Mouse (Mus musculus) myocyte (in vitro differentiated cells): ENCODE measurements around the gene 4930518I15Rik. TPM values are rescaled to one million over a fixed set of nuclear protein-coding genes. Genes with fewer than 3 reads are reported as not detected.

Experiments
- H3K27me3 ChIP-seq: one replicate; pipeline ENCODE4 v1.6.1; 2011; ENCODE audit not compliant: control insufficient read depth, insufficient read depth, insufficient read length
- H3K36me3 ChIP-seq: one replicate; pipeline ENCODE4 v1.6.1; 2011; ENCODE audit not compliant: control insufficient read depth, insufficient read depth
- H3K4me2 ChIP-seq: one replicate; pipeline ENCODE4 v1.6.1; 2011; ENCODE audit warnings: low read depth, control low read depth
- H3K4me3 ChIP-seq: one replicate; pipeline ENCODE4 v1.5.1; 2011; ENCODE audit warnings: mild to moderate bottlenecking, control low read depth, moderate library complexity
- H3K79me2 ChIP-seq: one replicate; pipeline ENCODE4 v1.6.1; 2011; ENCODE audit not compliant: control insufficient read depth, insufficient read depth
- H3ac ChIP-seq: one replicate; pipeline ENCODE4 v1.6.1; 2011; ENCODE audit not compliant: control insufficient read depth, insufficient read length
- CEBPB ChIP-seq: IDR thresholded peaks from 2 replicates; pipeline ENCODE4 v1.6.1; 2011; ENCODE audit warnings: mild to moderate bottlenecking, moderate library complexity; ENCODE audit not compliant: poor library complexity, insufficient read depth, severe bottlenecking
- E2F4 ChIP-seq: IDR thresholded peaks from one replicate; pipeline ENCODE4 v1.6.1; 2011; ENCODE audit warnings: mild to moderate bottlenecking, control low read depth, moderate library complexity; ENCODE audit not compliant: insufficient read depth
- MAX ChIP-seq: IDR thresholded peaks from one replicate; pipeline ENCODE4 v1.6.1; 2011; ENCODE audit warnings: low read depth, mild to moderate bottlenecking, control low read depth
- MYOD1 ChIP-seq, 3 experiments: IDR thresholded peaks; one replicate each; pipeline ENCODE4 v1.6.1; 2011; ENCODE audit warnings: control low read depth in 2 of 3, low read depth in 2 of 3, mild to moderate bottlenecking in 2 of 3, moderate library complexity in 1 of 3; ENCODE audit not compliant: insufficient read length in 2 of 3, control insufficient read depth in 1 of 3
- MYOG ChIP-seq, 3 experiments: IDR thresholded peaks; one replicate each; pipeline ENCODE4 v1.6.1; 2011; ENCODE audit warnings: control low read depth in 2 of 3, low read depth in 2 of 3, mild to moderate bottlenecking in 2 of 3; ENCODE audit not compliant: insufficient read length in 2 of 3, control insufficient read depth in 1 of 3, insufficient read depth in 1 of 3
- POLR2A ChIP-seq: IDR thresholded peaks from one replicate; pipeline ENCODE4 v1.6.1; 2011; ENCODE audit warnings: low read depth, mild to moderate bottlenecking, control low read depth, moderate library complexity; ENCODE audit not compliant: insufficient read length
- POLR2AphosphoS2 ChIP-seq: IDR thresholded peaks from one replicate; pipeline ENCODE4 v1.6.1; 2011; ENCODE audit warnings: low read depth, control low read depth; ENCODE audit not compliant: insufficient read length
- REST ChIP-seq: IDR thresholded peaks from one replicate; pipeline ENCODE4 v1.6.1; 2011; ENCODE audit warnings: mild to moderate bottlenecking, control low read depth, moderate library complexity; ENCODE audit not compliant: insufficient read depth, insufficient read length
- SRF ChIP-seq: IDR thresholded peaks from one replicate; pipeline ENCODE4 v1.6.1; 2011; ENCODE audit warnings: low read depth; ENCODE audit not compliant: control insufficient read depth, insufficient read length
- TCF12 ChIP-seq: IDR thresholded peaks from one replicate; pipeline ENCODE4 v1.6.1; 2011; ENCODE audit warnings: mild to moderate bottlenecking, control low read depth; ENCODE audit not compliant: poor library complexity, insufficient read depth, severe bottlenecking
- TCF3 ChIP-seq: IDR thresholded peaks from one replicate; pipeline ENCODE4 v1.6.1; 2011; ENCODE audit warnings: low read depth, control low read depth; ENCODE audit not compliant: insufficient read length
- USF1 ChIP-seq: IDR thresholded peaks from one replicate; pipeline ENCODE4 v1.6.1; 2011; ENCODE audit warnings: low read depth, mild to moderate bottlenecking, control low read depth, moderate library complexity
- polyA plus RNA-seq: library from polyadenylated mRNA; unstranded; fragments of >200 nt; fragmentation: generic; extraction: Trizol; gene quantifications from one replicate; pipeline ENCODE4 v1.2.1, GENCODE M21; 2012; ENCODE audit warnings: missing spikeins

4930518I15Rik gene
- polyA plus RNA-seq, 1 experiment = 0.26 TPM

- Histone ChIP-seq H3K27me3 (no peaks in the 10 kb centered on the region), H3K4me2 (no peak overlapping the region), H3K79me2 (peaks cover 8% of the 10 kb centered on the region), H3ac (no peak overlapping the region), H3K4me3 (no peak overlapping the region), H3K36me3 (peaks cover 5% of the 10 kb centered on the region)
- TF ChIP-seq MYOD1 (IDR thresholded peaks at IDR 0.05; ENCODE audit: control insufficient read depth in 1 of 3, insufficient read length in 2 of 3, low read depth in 2 of 3) = no peak
- TF ChIP-seq MYOG (IDR thresholded peaks at IDR 0.05; ENCODE audit: control insufficient read depth in 1 of 3, insufficient read depth in 1 of 3, insufficient read length in 2 of 3, low read depth in 2 of 3) = peak in 1 of 3 experiments; percentile 21
These were observed 9.1 kb downstream of the 4930518I15Rik start for GRCm38 (mm10) chr2:156848526-156849182.

DNA sequence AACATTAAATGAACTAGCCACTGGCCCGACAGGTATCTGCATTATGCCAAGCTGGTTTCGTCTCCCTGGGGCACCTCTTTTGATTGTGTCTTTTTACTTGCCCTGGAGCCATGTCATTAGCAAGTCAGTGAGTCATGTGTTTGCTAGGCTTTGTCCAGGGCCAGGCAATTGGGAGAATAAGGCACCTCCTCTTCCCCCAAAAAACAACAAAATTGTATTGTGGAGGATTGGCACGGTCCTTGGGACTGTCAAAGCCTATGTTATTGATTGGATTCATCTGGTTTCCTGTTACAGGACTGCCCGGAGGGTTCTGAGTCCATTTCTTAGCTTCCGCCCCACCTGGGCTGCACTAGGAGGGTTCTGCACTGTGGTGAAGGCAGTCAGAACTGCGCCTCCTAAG, 10.1 kb downstream of the 4930518I15Rik start:
- no peaks in the 10 kb centered on the region for H3K27me3 ChIP-seq
- H3K36me3 ChIP-seq = peaks cover 5% of the 10 kb centered on the region
- H3ac ChIP-seq = no peak overlapping the region
- H3K4me2 ChIP-seq = no peak overlapping the region
- H3K4me3 ChIP-seq = no peak overlapping the region
- TF ChIP-seq TCF3 = no peak
- no peak for TF ChIP-seq TCF12
- TF ChIP-seq E2F4 = no peak
- no peak for TF ChIP-seq MYOD1 (IDR thresholded peaks at IDR 0.05; ENCODE audit: control insufficient read depth in 1 of 3, insufficient read length in 2 of 3, low read depth in 2 of 3)
- TF ChIP-seq SRF = no peak
- no peak for TF ChIP-seq POLR2AphosphoS2
- no peak for TF ChIP-seq USF1
- peaks cover 18% of the 10 kb centered on the region for H3K79me2 ChIP-seq

GRCm38 (mm10) chr2:156844715-156845114, 13.0 kb downstream of the 4930518I15Rik start:
- Histone ChIP-seq H3K4me2 (no peak overlapping the region), H3K36me3 (no peaks in the 10 kb centered on the region)
- TF ChIP-seq POLR2A (no peak), POLR2AphosphoS2 (no peak), E2F4 (no peak), SRF (no peak), MAX (no peak), MYOG (IDR thresholded peaks at IDR 0.05; ENCODE audit: control insufficient read depth in 1 of 3, insufficient read depth in 1 of 3, insufficient read length in 2 of 3, low read depth in 2 of 3) (no peak), REST (no peak), CEBPB (no peak), TCF3 (no peak), TCF12 (no peak), MYOD1 (IDR thresholded peaks at IDR 0.05; ENCODE audit: control insufficient read depth in 1 of 3, insufficient read length in 2 of 3, low read depth in 2 of 3) (no peak), USF1 (no peak)

DNA sequence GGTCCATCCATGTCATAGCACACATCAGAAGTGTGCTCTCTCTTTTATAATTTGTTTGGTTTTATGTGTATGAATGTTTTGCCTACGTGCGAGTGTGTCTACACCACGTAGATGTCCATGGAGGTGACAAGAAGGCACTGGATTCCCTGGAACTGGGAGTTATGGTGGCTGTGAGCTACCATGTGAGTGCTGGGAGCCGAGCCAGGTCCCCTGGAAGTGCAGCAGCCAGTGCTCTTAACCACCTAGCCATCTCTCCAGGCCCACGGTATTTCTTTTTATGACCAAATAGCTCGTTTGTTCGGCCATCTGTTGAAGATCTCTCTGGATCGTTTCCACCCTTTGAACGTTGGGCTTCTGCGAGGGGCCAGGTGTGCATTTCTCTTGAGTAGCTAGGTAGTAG, 14.4 kb downstream of the 4930518I15Rik start:
- TF ChIP-seq TCF12 (no peak), CEBPB (no peak), REST (no peak), USF1 (no peak), MAX (no peak), POLR2AphosphoS2 (no peak), MYOG (IDR thresholded peaks at IDR 0.05; ENCODE audit: control insufficient read depth in 1 of 3, insufficient read depth in 1 of 3, insufficient read length in 2 of 3, low read depth in 2 of 3) (no peak), POLR2A (no peak), TCF3 (no peak), E2F4 (no peak), MYOD1 (IDR thresholded peaks at IDR 0.05; ENCODE audit: control insufficient read depth in 1 of 3, insufficient read length in 2 of 3, low read depth in 2 of 3) (no peak), SRF (no peak)
- H3K79me2 ChIP-seq = peaks cover 33% of the 10 kb centered on the region
- no peak overlapping the region for H3K4me2 ChIP-seq
- H3K36me3 ChIP-seq = no peaks in the 10 kb centered on the region
- no peak overlapping the region for H3ac ChIP-seq
- H3K27me3 ChIP-seq = no peaks in the 10 kb centered on the region
- H3K4me3 ChIP-seq = no peak overlapping the region

More at GRCm38 (mm10) chr2:156844715-156845114, 13.0 kb downstream of the 4930518I15Rik start:
- Histone ChIP-seq H3K79me2 (peaks cover 33% of the 10 kb centered on the region), H3K27me3 (no peaks in the 10 kb centered on the region), H3ac (no peak overlapping the region), H3K4me3 (no peak overlapping the region)

GRCm38 (mm10) chr2:156842711-156843110, 15.0 kb downstream of the 4930518I15Rik start:
- Histone ChIP-seq H3ac (no peak overlapping the region), H3K4me3 (peak overlapping the region; percentile 56), H3K27me3 (no peaks in the 10 kb centered on the region), H3K36me3 (no peaks in the 10 kb centered on the region), H3K4me2 (peak overlapping the region; percentile 100), H3K79me2 (peaks cover 33% of the 10 kb centered on the region)
- TF ChIP-seq POLR2AphosphoS2 (no peak), CEBPB (no peak), MAX (no peak), TCF12 (no peak), POLR2A (no peak)
